Mouse (Mus musculus): Measurements from ENCODE around the gene Fbxo11.
"Not testable (repeated sequence)": the region's sequence is repeated elsewhere in the genome, so short reads cannot be mapped to it uniquely, and the experiment has no call there.

Gene Fbxo11

GRCm38 (mm10) chr17:88004892-88005291 lies 60.2 kb downstream of the Fbxo11 start:
- DNase-seq = no peak

DNA sequence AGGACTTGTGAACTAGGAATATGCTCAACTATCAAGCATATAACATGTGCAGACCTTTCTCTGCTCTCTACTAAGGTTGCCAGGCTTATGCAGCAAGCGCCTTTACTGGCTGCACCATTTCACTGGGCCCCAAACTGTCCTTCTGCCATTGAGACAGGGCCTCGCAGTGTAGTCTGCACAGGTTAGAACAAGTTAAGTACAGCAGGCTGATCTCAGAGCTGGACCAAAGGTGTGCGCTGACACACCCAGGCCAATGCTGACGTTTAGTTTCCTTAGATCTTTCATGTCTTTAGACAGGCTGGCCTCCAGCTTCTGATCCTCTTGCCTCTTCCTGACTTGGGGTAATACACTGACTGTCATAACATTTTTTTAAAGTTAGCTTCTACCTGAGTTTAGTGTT lies 67.3 kb downstream of the Fbxo11 start:
- no peak for DNase-seq

- no peak for DNase-seq
Measured at GRCm38 (mm10) chr17:87993338-87993737, 71.8 kb downstream of the Fbxo11 start.

DNA sequence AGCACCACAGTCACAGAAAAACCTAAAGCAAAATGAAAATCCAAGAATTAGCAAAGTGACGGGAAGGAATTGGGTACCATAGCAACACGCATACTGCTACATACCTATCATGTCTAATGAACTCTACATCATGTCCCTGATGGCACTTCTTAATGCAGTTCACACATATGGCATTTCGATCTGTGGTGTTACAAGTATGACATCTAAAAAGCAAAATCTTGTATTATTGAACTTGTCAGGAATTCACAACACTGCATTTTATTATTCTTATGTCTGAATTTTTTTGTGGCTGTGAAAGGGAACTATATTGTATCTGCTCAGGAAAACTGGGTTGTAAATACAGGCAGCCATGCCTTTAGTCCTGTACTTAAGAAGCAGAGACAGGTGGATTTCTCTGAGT lies 72.9 kb downstream of the Fbxo11 start:
- DNase-seq = no peak

DNA sequence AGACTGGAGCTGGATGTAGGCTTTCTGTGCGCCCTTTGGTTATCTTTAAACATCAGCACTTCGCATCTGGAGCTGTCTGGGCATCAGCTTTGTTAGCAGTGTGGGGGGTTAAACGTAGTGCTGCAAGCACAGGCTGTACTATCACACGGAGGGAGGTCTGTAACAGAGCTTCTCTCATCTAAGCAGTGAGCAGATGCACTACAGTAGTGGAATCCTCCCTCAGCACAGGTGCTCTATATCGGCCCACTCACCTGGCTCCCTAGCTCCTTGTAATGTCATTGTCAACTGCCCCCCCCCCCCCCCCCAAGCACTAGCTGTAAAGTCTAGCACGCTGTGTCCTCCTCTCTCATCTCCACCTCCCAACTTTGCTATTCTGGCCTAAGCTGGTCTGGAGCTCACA lies 77.6 kb downstream of the Fbxo11 start:
- no peak for DNase-seq

DNA sequence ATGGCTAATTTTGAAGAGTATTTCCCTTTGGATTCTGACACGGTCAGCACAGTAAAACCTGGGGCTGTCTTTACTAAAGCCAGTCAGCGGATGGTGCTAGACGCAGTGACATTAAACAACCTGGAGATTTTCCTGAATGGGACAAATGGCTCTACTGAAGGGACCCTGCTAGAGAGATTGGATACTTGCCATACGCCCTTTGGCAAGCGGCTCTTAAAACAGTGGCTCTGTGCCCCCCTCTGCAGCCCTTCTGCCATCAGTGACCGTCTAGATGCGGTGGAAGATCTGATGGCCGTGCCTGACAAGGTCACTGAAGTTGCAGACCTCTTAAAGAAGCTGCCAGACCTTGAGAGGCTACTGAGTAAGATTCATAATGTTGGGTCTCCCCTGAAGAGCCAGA lies 79.2 kb downstream of the Fbxo11 start:
- no peak for DNase-seq

DNA sequence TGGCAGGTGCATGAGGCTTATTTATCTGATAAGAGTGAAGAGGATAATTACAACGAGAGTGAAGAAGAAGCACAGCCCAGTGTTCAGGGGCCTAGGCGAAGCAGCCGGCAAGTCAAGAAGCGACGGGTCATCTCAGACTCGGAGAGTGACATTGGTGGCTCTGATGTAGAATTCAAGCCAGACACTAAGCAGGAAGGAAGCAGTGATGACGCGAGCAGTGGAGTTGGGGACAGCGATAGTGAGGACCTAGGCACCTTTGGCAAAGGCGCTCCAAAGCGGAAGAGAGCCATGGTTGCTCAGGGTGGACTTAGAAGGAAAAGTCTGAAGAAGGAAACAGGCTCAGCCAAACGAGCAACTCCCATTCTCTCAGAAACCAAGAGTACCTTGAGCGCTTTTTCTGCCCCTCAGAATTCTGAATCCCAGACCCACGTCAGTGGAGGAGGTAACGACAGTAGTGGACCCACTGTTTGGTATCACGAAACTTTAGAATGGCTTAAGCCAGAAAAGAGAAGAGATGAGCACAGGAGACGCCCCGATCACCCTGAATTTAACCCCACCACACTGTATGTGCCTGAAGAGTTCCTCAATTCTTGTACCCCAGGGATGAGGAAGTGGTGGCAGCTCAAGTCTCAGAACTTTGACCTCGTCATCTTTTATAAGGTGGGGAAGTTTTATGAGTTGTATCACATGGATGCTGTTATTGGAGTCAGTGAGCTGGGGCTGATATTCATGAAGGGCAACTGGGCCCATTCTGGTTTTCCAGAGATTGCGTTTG lies 80.5 kb downstream of the Fbxo11 start:
- no peak for DNase-seq

GRCm38 (mm10) chr17:87983313-87983712 lies 81.8 kb downstream of the Fbxo11 start:
- DNase-seq = no peak

- DNase-seq = no peak
Measured at GRCm38 (mm10) chr17:87982112-87982511, 83.0 kb downstream of the Fbxo11 start.

DNA sequence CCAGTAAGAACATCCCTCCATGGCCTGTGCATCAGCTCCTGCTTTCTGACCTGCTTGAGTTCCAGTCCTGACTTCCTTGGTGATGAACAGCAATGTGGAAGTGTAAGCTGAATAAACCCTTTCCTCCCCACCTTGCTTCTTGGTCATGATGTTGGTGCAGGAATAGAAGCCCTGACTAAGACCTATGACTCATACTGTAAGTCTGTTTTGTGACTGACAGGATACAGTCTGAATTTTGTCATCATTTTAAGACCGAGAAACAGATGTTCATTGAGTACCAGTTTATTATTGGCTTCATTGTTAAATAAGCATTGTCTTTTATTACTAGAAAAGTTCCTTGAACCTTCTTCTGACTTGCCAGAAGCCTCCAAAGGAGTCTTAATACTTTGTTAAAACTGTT lies 85.4 kb downstream of the Fbxo11 start:
- not testable (repeated sequence) for DNase-seq

GRCm38 (mm10) chr17:87976927-87977326 lies 88.2 kb downstream of the Fbxo11 start:
- DNase-seq = not testable (repeated sequence)

DNA sequence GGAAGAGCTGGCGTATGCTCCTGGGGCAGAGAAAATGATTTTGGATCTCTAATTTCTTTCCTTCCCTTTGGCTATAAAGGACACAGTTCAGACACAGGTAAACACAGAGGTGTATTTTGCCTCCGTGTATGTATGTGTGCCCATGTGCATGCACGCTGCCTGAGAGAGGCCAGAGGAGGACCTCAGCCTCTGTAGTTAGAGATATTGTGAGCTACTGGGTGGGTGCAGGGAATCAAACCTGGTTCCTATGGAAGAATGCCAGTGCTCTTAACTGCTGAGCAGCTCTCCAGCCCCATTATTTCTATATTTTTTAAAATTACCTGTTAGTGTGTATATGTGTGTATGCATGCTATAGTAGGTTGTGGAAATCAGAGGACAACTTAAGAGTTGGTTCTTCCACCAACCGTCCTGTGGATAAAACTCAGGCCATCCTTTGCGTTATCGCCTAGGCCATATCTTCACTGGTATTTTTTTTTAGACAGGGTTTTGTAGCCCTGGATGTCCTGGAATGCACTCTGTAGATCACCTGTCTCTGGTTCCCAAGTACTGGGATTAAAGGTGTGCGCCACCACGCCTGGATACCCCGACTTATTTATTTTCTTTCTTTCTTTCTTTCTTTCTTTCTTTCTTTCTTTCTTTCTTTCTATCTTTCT lies 88.8 kb downstream of the Fbxo11 start:
- no peak for DNase-seq

DNA sequence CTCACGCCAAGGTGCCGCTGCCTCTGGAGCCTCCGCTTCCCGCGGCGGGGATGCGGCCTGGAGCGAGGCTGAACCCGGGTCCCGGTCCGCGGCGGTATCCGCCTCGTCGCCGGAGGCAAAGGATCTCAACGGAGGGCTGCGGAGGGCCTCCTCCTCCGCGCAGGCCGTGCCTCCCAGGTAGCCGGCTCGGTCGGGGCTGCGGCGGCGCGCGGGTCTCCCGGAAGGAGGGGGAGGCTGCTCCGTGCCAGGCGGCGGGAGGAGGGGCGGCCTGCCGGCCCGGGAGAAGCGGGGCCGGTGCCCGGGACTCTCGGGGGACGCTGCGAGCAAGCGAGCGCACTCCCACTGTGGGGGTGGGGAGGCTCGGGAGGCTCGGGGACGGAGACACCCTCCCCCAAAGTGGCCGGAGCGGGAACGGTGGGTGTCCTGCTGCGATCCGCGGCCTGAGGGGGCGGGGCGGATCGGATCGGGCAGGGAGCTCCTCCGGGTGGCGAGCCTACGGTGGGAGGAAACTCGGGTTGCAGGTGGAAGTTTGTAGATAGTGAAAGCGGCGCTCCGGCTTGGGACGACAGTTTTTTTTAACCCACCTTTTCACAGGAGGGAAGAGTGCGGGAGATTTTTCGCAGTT lies 89.8 kb downstream of the Fbxo11 start:
- DNase-seq = peak; percentile 75

GRCm38 (mm10) chr17:87974629-87975228 lies 90.4 kb downstream of the Fbxo11 start, which contains the start of gene Msh6:
Gene Msh6, plus strand, starts transcription at chr17:87975062.
- peak; percentile 88 for DNase-seq

GRCm38 (mm10) chr17:87973261-87974167 lies 91.6 kb downstream of the Fbxo11 start:
- no peak for DNase-seq

DNA sequence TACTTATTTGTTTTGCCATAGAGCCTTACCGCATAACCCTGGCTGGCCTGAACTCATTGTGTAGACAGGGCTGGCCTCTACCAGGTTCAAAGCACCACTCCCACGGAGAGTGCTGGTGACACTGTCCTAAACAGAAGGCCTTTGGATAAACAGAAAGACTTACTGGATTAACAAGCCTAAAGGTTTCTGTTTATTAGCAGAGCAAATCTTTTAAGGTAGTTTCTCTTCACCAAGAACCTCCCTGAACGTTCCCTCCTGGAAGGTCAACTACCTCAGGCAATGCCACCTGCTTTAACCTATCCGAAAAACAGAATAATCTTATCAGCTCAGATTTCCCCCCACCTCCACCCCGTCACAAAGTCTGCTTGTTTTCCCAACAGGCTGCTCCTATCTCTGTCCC lies 92.2 kb downstream of the Fbxo11 start:
- DNase-seq = no peak

DNA sequence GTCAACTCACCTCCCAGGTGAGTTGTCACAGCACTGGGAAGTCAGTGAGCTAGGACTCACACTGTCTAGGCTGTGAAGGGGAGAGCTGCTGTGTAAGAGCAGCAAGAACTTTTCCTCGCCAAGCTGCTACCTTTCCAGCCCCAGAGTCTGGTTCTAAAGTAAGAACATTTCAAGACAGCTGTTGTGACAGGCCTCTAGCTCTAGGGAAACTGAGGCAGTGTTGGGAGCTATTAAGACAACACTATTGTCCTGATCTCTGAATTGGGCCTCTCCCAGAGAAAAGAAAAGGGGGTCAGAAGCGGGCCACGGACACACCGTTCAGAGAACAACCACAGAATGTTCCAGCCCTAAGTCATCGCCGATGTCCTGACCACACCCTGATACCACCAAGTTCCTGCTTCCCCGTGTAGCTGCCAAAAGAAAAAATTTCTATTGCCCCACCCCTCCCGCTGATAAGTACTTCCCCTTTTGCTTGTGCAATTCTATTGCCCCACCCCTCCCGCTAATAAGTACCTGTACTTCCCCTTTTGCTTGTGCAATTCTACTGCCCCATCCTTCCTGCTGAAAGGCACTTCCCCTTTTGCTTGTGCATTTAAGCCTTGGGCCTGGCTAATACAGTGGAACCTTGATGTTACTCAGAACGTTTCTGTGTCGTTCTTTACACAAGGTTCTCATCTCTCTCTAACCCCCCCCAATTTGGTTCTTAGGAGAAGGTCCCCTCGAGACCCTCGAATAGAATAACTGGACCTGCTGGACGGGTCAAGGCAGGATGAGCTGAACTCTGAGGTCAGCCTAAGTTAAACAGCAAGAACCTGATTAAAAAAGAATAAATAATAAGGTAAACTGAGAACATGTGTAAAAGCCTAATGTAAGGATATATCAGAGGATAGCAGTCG lies 93.1 kb downstream of the Fbxo11 start:
- DNase-seq = not testable (repeated sequence)

- not testable (repeated sequence) for DNase-seq
Measured at GRCm38 (mm10) chr17:87968483-87968926, 96.6 kb downstream of the Fbxo11 start.

DNA sequence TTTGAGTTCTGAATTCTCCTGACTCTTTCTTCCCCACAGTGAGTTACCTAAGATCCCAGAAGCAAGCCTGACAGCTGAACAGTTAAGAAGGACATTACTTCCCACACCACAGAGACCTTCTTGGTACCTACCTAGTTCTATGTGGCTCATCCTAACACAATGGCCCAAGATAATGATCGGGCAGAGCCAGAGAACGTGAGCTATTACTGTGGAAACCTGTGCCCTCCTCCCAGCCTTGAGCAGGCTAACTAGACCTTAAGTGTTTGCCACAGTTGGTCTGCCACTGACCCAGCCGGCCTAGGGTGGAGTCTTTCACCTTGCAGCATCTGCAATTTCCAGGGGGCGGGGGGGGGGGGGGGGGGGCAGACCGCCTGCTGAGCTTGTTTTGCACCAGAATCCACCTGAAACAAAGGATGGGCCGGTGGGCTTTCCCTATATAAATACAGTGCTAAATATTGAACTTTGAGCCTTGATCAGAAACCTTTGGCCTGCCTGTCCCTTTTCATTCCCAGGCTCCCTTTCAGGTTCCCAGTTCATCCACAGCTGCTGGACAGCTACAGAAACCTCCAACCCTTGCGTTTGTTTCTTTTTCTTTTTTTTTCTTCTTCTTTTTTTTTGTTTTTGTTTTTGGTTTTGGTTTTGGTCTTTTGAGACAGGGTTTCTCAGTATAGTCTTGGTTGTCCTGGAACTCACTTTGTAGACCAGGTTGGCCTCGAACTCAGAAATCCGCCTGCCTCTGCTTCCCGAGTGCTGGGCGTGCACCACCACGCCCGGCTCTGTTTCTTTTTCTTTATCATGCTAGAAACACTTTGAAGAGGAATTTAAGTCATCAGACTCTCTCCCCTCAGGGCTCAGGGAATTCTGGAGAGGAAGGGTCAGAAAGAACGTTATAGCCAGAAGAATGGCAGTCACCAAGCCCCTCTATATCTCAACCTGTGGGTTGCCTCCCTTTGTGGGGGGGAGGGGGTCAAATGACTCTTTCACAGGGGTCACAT lies 101.7 kb downstream of the Fbxo11 start:
- DNase-seq = no peak

DNA sequence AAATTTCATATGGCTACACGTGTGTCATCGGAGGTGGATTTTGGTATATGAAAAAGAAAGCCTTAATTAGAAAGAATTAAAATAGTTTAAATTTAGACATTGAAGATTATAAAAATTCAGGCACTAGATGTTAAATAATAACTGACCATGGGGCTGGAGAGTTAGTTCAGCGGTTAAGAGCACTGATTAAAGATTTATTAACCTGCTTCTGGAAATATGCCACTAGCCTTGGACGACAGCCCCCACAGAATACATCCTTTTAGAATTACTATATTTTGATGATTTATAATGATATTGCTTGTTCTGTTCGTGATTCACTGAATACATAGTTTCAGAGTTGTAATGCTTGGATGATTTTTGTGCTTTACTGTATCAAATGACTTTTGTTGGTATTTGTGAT lies 105.2 kb downstream of the Fbxo11 start:
- DNase-seq = not testable (repeated sequence)

All from cerebellum, adult 9-11 months (tissue).